Mouse (Mus musculus): Measurements from ENCODE around the gene Smurf1. TPM values are rescaled to one million over a fixed set of nuclear protein-coding genes. Genes with fewer than 3 reads are reported as not detected.

Gene Smurf1
- polyA plus RNA-seq, 1 experiment from 2014 or later = 32.3 TPM

- no peaks in the 10 kb centered on the region for H3K9me3 ChIP-seq (replicated peaks; ENCODE audit: control insufficient read depth, low read length, poor library complexity, severe bottlenecking)
- peaks cover 31% of the 10 kb centered on the region for H3K4me1 ChIP-seq (ENCODE audit: control insufficient read depth, insufficient read depth, low read length)
- peak overlapping the region; percentile 84 for H3K27ac ChIP-seq (ENCODE audit: low read length)
- WGBS = 27% methylated on average over 7 of the region's 8 CpGs
- H3K4me2 ChIP-seq (ENCODE audit: low read length) = peak overlapping the region; percentile 54
- ATAC-seq = peak; percentile 74
- H3K36me3 ChIP-seq (ENCODE audit: control insufficient read depth, insufficient read depth, low read length) = no peaks in the 10 kb centered on the region
- no peaks in the 10 kb centered on the region; the same call in 1 of the 2 replicates for H3K27me3 ChIP-seq (ENCODE audit: control insufficient read depth, insufficient read depth, low read depth, low read length)
- H3K4me3 ChIP-seq (ENCODE audit: low read depth, low read length) = peak overlapping the region; percentile 70
- peak overlapping the region; percentile 39; the same call in 1 of the 2 replicates for H3K9ac ChIP-seq (ENCODE audit: low read depth, low read length)
These were observed 1.2 kb downstream of the Smurf1 start for GRCm38 (mm10) chr5:144964465-144964864.

- peak overlapping the region; percentile 54 for H3K4me2 ChIP-seq (ENCODE audit: low read length)
- no peak overlapping the region for H3K9ac ChIP-seq (ENCODE audit: low read depth, low read length)
- H3K27me3 ChIP-seq (ENCODE audit: control insufficient read depth, insufficient read depth, low read depth, low read length) = no peaks in the 10 kb centered on the region; the same call in 1 of the 2 replicates
- ATAC-seq = peak; percentile 20; the same call in 1 of the 2 replicates
- H3K4me3 ChIP-seq (ENCODE audit: low read depth, low read length) = peak overlapping the region; percentile 70
- no peaks in the 10 kb centered on the region for H3K9me3 ChIP-seq (replicated peaks; ENCODE audit: control insufficient read depth, low read length, poor library complexity, severe bottlenecking)
- H3K36me3 ChIP-seq (ENCODE audit: control insufficient read depth, insufficient read depth, low read length) = no peaks in the 10 kb centered on the region
- H3K27ac ChIP-seq (ENCODE audit: low read length) = peak overlapping the region; percentile 48
- H3K4me1 ChIP-seq (ENCODE audit: control insufficient read depth, insufficient read depth, low read length) = peaks cover 31% of the 10 kb centered on the region
- WGBS = 8% methylated on average over 13 of the region's 13 CpGs
These were observed 1.8 kb downstream of the Smurf1 start for GRCm38 (mm10) chr5:144963817-144964261.

GRCm38 (mm10) chr5:144963401-144963800, 2.2 kb downstream of the Smurf1 start:
- H3K27ac ChIP-seq (ENCODE audit: low read length) = peak overlapping the region; percentile 48; the same call in 1 of the 2 replicates
- H3K9me3 ChIP-seq (replicated peaks; ENCODE audit: control insufficient read depth, low read length, poor library complexity, severe bottlenecking) = no peaks in the 10 kb centered on the region
- H3K9ac ChIP-seq (ENCODE audit: low read depth, low read length) = no peak overlapping the region
- 58% methylated on average over 3 of the region's 3 CpGs for WGBS
- peaks cover 31% of the 10 kb centered on the region for H3K4me1 ChIP-seq (ENCODE audit: control insufficient read depth, insufficient read depth, low read length)
- no peak for ATAC-seq
- H3K4me2 ChIP-seq (ENCODE audit: low read length) = peak overlapping the region; percentile 54
- H3K27me3 ChIP-seq (ENCODE audit: control insufficient read depth, insufficient read depth, low read depth, low read length) = no peaks in the 10 kb centered on the region; the same call in 1 of the 2 replicates
- no peaks in the 10 kb centered on the region for H3K36me3 ChIP-seq (ENCODE audit: control insufficient read depth, insufficient read depth, low read length)
- H3K4me3 ChIP-seq (ENCODE audit: low read depth, low read length) = peak overlapping the region; percentile 70

- no peak overlapping the region for H3K4me3 ChIP-seq (ENCODE audit: low read depth, low read length)
- no peaks in the 10 kb centered on the region for H3K9me3 ChIP-seq (replicated peaks; ENCODE audit: control insufficient read depth, low read length, poor library complexity, severe bottlenecking)
- H3K27me3 ChIP-seq (ENCODE audit: control insufficient read depth, insufficient read depth, low read depth, low read length) = no peaks in the 10 kb centered on the region
- H3K9ac ChIP-seq (ENCODE audit: low read depth, low read length) = no peak overlapping the region
- H3K4me2 ChIP-seq (ENCODE audit: low read length) = no peak overlapping the region
- H3K27ac ChIP-seq (ENCODE audit: low read length) = no peak overlapping the region
- WGBS = 84% methylated on average over 9 of the region's 9 CpGs
- no peak for ATAC-seq
- peaks cover 10% of the 10 kb centered on the region for H3K4me1 ChIP-seq (ENCODE audit: control insufficient read depth, insufficient read depth, low read length)
- H3K36me3 ChIP-seq (ENCODE audit: control insufficient read depth, insufficient read depth, low read length) = no peaks in the 10 kb centered on the region
These were observed 7.4 kb downstream of the Smurf1 start for GRCm38 (mm10) chr5:144958271-144958670.

GRCm38 (mm10) chr5:144954432-144954831, 11.2 kb downstream of the Smurf1 start:
- no peak overlapping the region for H3K27ac ChIP-seq (ENCODE audit: low read length)
- H3K27me3 ChIP-seq (ENCODE audit: control insufficient read depth, insufficient read depth, low read depth, low read length) = no peaks in the 10 kb centered on the region
- 90% methylated on average over 7 of the region's 7 CpGs for WGBS
- no peak overlapping the region for H3K4me2 ChIP-seq (ENCODE audit: low read length)
- no peak for ATAC-seq
- H3K4me1 ChIP-seq (ENCODE audit: control insufficient read depth, insufficient read depth, low read length) = 0 out of 2 replicates have a peak, but pooled peaks cover 3% of the 10 kb centered on the region
- H3K9me3 ChIP-seq (replicated peaks; ENCODE audit: control insufficient read depth, low read length, poor library complexity, severe bottlenecking) = no peaks in the 10 kb centered on the region
- no peak overlapping the region for H3K9ac ChIP-seq (ENCODE audit: low read depth, low read length)
- no peak overlapping the region for H3K4me3 ChIP-seq (ENCODE audit: low read depth, low read length)
- H3K36me3 ChIP-seq (ENCODE audit: control insufficient read depth, insufficient read depth, low read length) = no peaks in the 10 kb centered on the region

- WGBS = 71% methylated on average over 2 of the region's 2 CpGs
- H3K4me1 ChIP-seq (ENCODE audit: control insufficient read depth, insufficient read depth, low read length) = 0 out of 2 replicates have a peak, but pooled peaks cover 5% of the 10 kb centered on the region
These were observed 13.1 kb downstream of the Smurf1 start for GRCm38 (mm10) chr5:144952592-144952991.

GRCm38 (mm10) chr5:144950428-144951051, 15.1 kb downstream of the Smurf1 start:
- ATAC-seq = no peak
- H3K9ac ChIP-seq (ENCODE audit: low read depth, low read length) = no peak overlapping the region
- H3K27me3 ChIP-seq (ENCODE audit: control insufficient read depth, insufficient read depth, low read depth, low read length) = no peaks in the 10 kb centered on the region
- H3K4me3 ChIP-seq (ENCODE audit: low read depth, low read length) = no peak overlapping the region
- H3K4me2 ChIP-seq (ENCODE audit: low read length) = no peak overlapping the region
- H3K27ac ChIP-seq (ENCODE audit: low read length) = no peak overlapping the region
- 96% methylated on average over 5 of the region's 5 CpGs for WGBS
- H3K36me3 ChIP-seq (ENCODE audit: control insufficient read depth, insufficient read depth, low read length) = no peaks in the 10 kb centered on the region
- no peaks in the 10 kb centered on the region for H3K9me3 ChIP-seq (replicated peaks; ENCODE audit: control insufficient read depth, low read length, poor library complexity, severe bottlenecking)
- H3K4me1 ChIP-seq (ENCODE audit: control insufficient read depth, insufficient read depth, low read length) = peaks cover 8% of the 10 kb centered on the region; the same call in 1 of the 2 replicates

More at GRCm38 (mm10) chr5:144952592-144952991, 13.1 kb downstream of the Smurf1 start:
- H3K27ac ChIP-seq (ENCODE audit: low read length) = no peak overlapping the region
- no peaks in the 10 kb centered on the region for H3K36me3 ChIP-seq (ENCODE audit: control insufficient read depth, insufficient read depth, low read length)
- H3K4me2 ChIP-seq (ENCODE audit: low read length) = no peak overlapping the region
- H3K27me3 ChIP-seq (ENCODE audit: control insufficient read depth, insufficient read depth, low read depth, low read length) = no peaks in the 10 kb centered on the region
- H3K9me3 ChIP-seq (replicated peaks; ENCODE audit: control insufficient read depth, low read length, poor library complexity, severe bottlenecking) = no peaks in the 10 kb centered on the region
- ATAC-seq = no peak
- no peak overlapping the region for H3K9ac ChIP-seq (ENCODE audit: low read depth, low read length)
- H3K4me3 ChIP-seq (ENCODE audit: low read depth, low read length) = no peak overlapping the region

- Histone ChIP-seq H3K27me3 (ENCODE audit: control insufficient read depth, insufficient read depth, low read depth, low read length) (no peaks in the 10 kb centered on the region), H3K36me3 (ENCODE audit: control insufficient read depth, insufficient read depth, low read length) (no peaks in the 10 kb centered on the region), H3K4me3 (ENCODE audit: low read depth, low read length) (no peak overlapping the region), H3K4me1 (ENCODE audit: control insufficient read depth, insufficient read depth, low read length) (peaks cover 8% of the 10 kb centered on the region; the same call in 1 of the 2 replicates), H3K4me2 (ENCODE audit: low read length) (no peak overlapping the region), H3K27ac (ENCODE audit: low read length) (no peak overlapping the region), H3K9ac (ENCODE audit: low read depth, low read length) (no peak overlapping the region), H3K9me3 (replicated peaks; ENCODE audit: control insufficient read depth, low read length, poor library complexity, severe bottlenecking) (no peaks in the 10 kb centered on the region)
- 89% methylated on average over 4 of the region's 4 CpGs for WGBS
- no peak for ATAC-seq
These were observed 15.8 kb downstream of the Smurf1 start for GRCm38 (mm10) chr5:144949856-144950255.

GRCm38 (mm10) chr5:144948422-144948821, 17.2 kb downstream of the Smurf1 start:
- Histone ChIP-seq H3K9ac (ENCODE audit: low read depth, low read length) (no peak overlapping the region), H3K4me2 (ENCODE audit: low read length) (no peak overlapping the region), H3K9me3 (replicated peaks; ENCODE audit: control insufficient read depth, low read length, poor library complexity, severe bottlenecking) (no peaks in the 10 kb centered on the region), H3K36me3 (ENCODE audit: control insufficient read depth, insufficient read depth, low read length) (no peaks in the 10 kb centered on the region), H3K4me1 (ENCODE audit: control insufficient read depth, insufficient read depth, low read length) (peaks cover 8% of the 10 kb centered on the region; the same call in 1 of the 2 replicates), H3K27me3 (ENCODE audit: control insufficient read depth, insufficient read depth, low read depth, low read length) (no peaks in the 10 kb centered on the region), H3K27ac (ENCODE audit: low read length) (no peak overlapping the region), H3K4me3 (ENCODE audit: low read depth, low read length) (no peak overlapping the region)
- WGBS = 86% methylated on average over 11 of the region's 11 CpGs
- no peak for ATAC-seq
